Mouse (Mus musculus): ENCODE measurements around the gene Fam102a. TPM values are rescaled to one million over a fixed set of nuclear protein-coding genes. Genes with fewer than 3 reads are reported as not detected.

The Fam102a gene
- total and polyA plus RNA-seq, 3 experiments = 1.3 to 7.8 (median 3.8) TPM

DNA sequence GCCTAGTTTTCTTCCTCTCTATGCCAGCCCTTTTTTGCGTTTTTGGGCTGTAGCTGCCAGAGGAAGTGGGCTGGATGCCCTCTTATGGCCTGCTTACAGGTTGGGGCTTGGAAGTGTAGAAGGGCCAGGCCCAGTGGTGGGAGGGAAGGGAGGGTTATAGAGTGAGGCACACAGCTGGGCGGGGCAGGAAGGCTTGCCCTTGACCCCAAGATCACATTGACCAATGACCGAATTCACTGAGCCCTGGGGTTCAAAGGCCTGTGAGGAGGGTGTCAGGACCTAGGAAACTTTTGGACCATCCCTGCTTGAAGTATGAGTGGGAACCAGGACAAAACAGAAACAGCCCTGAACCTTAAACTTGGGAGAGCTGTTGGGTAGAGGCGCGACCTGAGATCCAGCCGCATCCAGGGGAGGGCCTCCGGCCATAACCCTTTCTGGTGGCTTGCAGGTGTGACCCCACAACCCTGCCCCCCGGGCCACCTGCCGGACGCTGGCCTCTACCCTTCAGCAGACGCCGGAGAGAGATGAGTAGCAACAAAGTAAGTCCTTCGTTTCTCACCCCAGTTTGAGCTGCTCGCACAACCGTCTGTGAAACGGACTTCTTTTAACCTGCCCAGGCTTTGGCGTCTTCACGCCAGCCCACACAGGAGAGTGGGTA lies 73.8 kb downstream of the Fam102a start:
- TF ChIP-seq CHD2 (IDR thresholded peaks at IDR 0.05; ENCODE audit: low read length) (no peak; the same call in 1 of the 2 replicates), JUND (conservative IDR thresholded peaks at IDR 0.05; ENCODE audit: low read depth, low read length) (no peak), BHLHE40 (IDR thresholded peaks at IDR 0.05; ENCODE audit: low read depth, low read length) (no peak), MEF2A (IDR thresholded peaks at IDR 0.05; ENCODE audit: borderline replicate concordance, low read depth, low read length) (no peak), GABPA (IDR thresholded peaks at IDR 0.05; ENCODE audit: insufficient replicate concordance, low read depth, low read length) (no peak), POLR2A (IDR thresholded peaks at IDR 0.05; ENCODE audit: low read depth, low read length) (0 out of 2 replicates have a peak, but pooled peaks have one; percentile 14), KAT2A (IDR thresholded peaks at IDR 0.05; ENCODE audit: insufficient replicate concordance, low read length) (no peak), PAX5 (IDR thresholded peaks at IDR 0.05; ENCODE audit: low read length) (no peak), TCF12 (IDR thresholded peaks at IDR 0.05; ENCODE audit: low read depth, low read length) (no peak), EP300 (IDR thresholded peaks at IDR 0.05; ENCODE audit: low read length) (no peak), NRF1 (IDR thresholded peaks at IDR 0.05; ENCODE audit: low read depth, low read length) (no peak), MAX (IDR thresholded peaks at IDR 0.05; ENCODE audit: low read length) (no peak), IRF4 (IDR thresholded peaks at IDR 0.05; ENCODE audit: low read depth, low read length) (no peak), E2F4 (IDR thresholded peaks at IDR 0.05; ENCODE audit: insufficient replicate concordance, low read depth, low read length) (no peak; the same call in 1 of the 2 replicates), SIN3A (IDR thresholded peaks at IDR 0.05; ENCODE audit: low read length) (peak; percentile 18; the same call in 1 of the 2 replicates), ZC3H11A (IDR thresholded peaks at IDR 0.05; ENCODE audit: low read depth, low read length) (no peak), MAZ (IDR thresholded peaks at IDR 0.05; ENCODE audit: low read depth, low read length) (peak; percentile 81; the same call in 1 of the 2 replicates), HCFC1 (IDR thresholded peaks at IDR 0.05; ENCODE audit: low read depth, low read length) (no peak; the same call in 1 of the 2 replicates), ELF1 (IDR thresholded peaks at IDR 0.05; ENCODE audit: low read depth, low read length) (no peak; the same call in 1 of the 2 replicates), ZNF384 (IDR thresholded peaks at IDR 0.05; ENCODE audit: low read depth, low read length) (no peak), NELFE (IDR thresholded peaks at IDR 0.05; ENCODE audit: low read depth, low read length) (no peak; the same call in 1 of the 2 replicates), POLR2AphosphoS2 (IDR thresholded peaks at IDR 0.05; ENCODE audit: low read depth, low read length) (no peak), CTCF (conservative IDR thresholded peaks at IDR 0.05 in 1 of 2, IDR thresholded peaks at IDR 0.05 in 1 of 2; ENCODE audit: low read depth in 2 of 2, low read length in 2 of 2) (no peak), UBTF (IDR thresholded peaks at IDR 0.05; ENCODE audit: low read depth, low read length) (no peak), JUN (IDR thresholded peaks at IDR 0.05; ENCODE audit: insufficient read depth, low read depth, low read length) (no peak), ETS1 (conservative IDR thresholded peaks at IDR 0.05; ENCODE audit: low read depth, low read length) (no peak; the same call in 1 of the 2 replicates), RAD21 (IDR thresholded peaks at IDR 0.05; ENCODE audit: low read depth, low read length) (no peak), CHD1 (IDR thresholded peaks at IDR 0.05; ENCODE audit: low read depth, low read length) (no peak), RCOR1 (conservative IDR thresholded peaks at IDR 0.05; ENCODE audit: low read depth, low read length) (no peak), ZMIZ1 (IDR thresholded peaks at IDR 0.05; ENCODE audit: low read depth, low read length) (no peak), MXI1 (IDR thresholded peaks at IDR 0.05; ENCODE audit: low read depth, low read length) (peak; percentile 4; the same call in 1 of the 2 replicates), USF2 (conservative IDR thresholded peaks at IDR 0.05; ENCODE audit: low read depth, low read length) (no peak)
- DNase-seq (ENCODE audit: extremely low read depth) = no peak
- Histone ChIP-seq H3K9me3 (replicated peaks; ENCODE audit: low read length) (no peaks in the 10 kb centered on the region), H3K4me3 (replicated peaks in 1 of 3; ENCODE audit: low read depth in 2 of 3, low read length in 2 of 3, poor library complexity in 1 of 3) (peak overlapping the region; percentile 57 to 88 (median 87)), H3K9ac (ENCODE audit: insufficient read depth, low read depth) (peak overlapping the region; percentile 66), H3K27me3 (replicated peaks) (no peaks in the 10 kb centered on the region), H3K36me3 (replicated peaks in 1 of 2; ENCODE audit: control insufficient read depth in 1 of 2, insufficient read depth in 1 of 2, low read length in 1 of 2) (peaks cover 4 to 29% of the 10 kb centered on the region in 2 experiments), H3K4me1 (ENCODE audit: control insufficient read depth in 1 of 2, insufficient read depth in 2 of 2) (peaks cover 11 to 39% of the 10 kb centered on the region in 2 experiments), H3K79me2 (replicated peaks; ENCODE audit: control insufficient read depth, extremely low read depth, insufficient read depth, poor library complexity, severe bottlenecking) (0 out of 2 replicates have a peak, but pooled peaks cover 2% of the 10 kb centered on the region), H3K4me2 (ENCODE audit: insufficient read depth, low read depth, poor library complexity, severe bottlenecking) (peak overlapping the region; percentile 85), H3K27ac (ENCODE audit: insufficient read depth, low read depth) (peak overlapping the region; percentile 91)
- in situ Hi-C loops (cut with MboI; ENCODE audit: low pct_ligation_motif_present, low pct_unique_long_range_greater_than_20kb, low sequenced_read_pairs) (no loop called here), dilution Hi-C loops (cut with MboI; ENCODE audit: extremely low pct_ligation_motif_present, extremely low pct_unique_long_range_greater_than_20kb, low sequenced_read_pairs) (no loop called here)

Measured in CH12.LX (cell line).